Mouse (Mus musculus) intestine, embryonic 14.5 days (tissue): ENCODE measurements around the gene Sptlc3. TPM values are rescaled to one million over a fixed set of nuclear protein-coding genes. Genes with fewer than 3 reads are reported as not detected.

ENCODE experiments used
- ATAC-seq: fragments of 200-750 bp; cut with Nextera tagmentation; replicated peaks from 2 replicates; pipeline ENCODE4 v1.8.0; 2017; ENCODE audit warnings: low read depth, moderate number of reproducible peaks, moderate TSS enrichment, moderate library complexity; ENCODE audit not compliant: low FRiP score, low TSS enrichment
- DNase-seq: peaks from one replicate; pipeline ENCODE4 v3.0.0-alpha.2; 2018; ENCODE audit warnings: low spot score
- H3K27ac ChIP-seq: fragments of 300-500 bp; sonication (generic); 2 replicates; pipeline ENCODE4 v1.5.1; 2014; ENCODE audit warnings: low read depth, mild to moderate bottlenecking, control low read depth
- H3K27me3 ChIP-seq: fragments of 300-500 bp; sonication (generic); replicated peaks from 2 replicates; pipeline ENCODE4 v1.6.1; 2014; ENCODE audit warnings: low read length, control low read depth; ENCODE audit not compliant: control insufficient read depth, insufficient read depth
- H3K36me3 ChIP-seq: fragments of 300-500 bp; sonication (generic); 2 replicates; pipeline ENCODE4 v1.6.1; 2014; ENCODE audit warnings: low read length, control low read depth; ENCODE audit not compliant: control insufficient read depth, insufficient read depth
- H3K4me1 ChIP-seq: fragments of 300-500 bp; sonication (generic); replicated peaks from 2 replicates; pipeline ENCODE4 v1.6.1; 2014; ENCODE audit warnings: low read length, control low read depth, mixed read lengths; ENCODE audit not compliant: control insufficient read depth, insufficient read depth
- H3K4me2 ChIP-seq: fragments of 300-500 bp; sonication (generic); 2 replicates; pipeline ENCODE4 v1.6.1; 2014; ENCODE audit warnings: low read length
- H3K4me3 ChIP-seq: fragments of 300-500 bp; sonication (generic); 2 replicates; pipeline ENCODE4 v1.5.1; 2014; ENCODE audit warnings: low read depth, low read length, control low read depth, mixed read lengths
- H3K9ac ChIP-seq: fragments of 300-500 bp; sonication (generic); 2 replicates; pipeline ENCODE4 v1.6.1; 2014; ENCODE audit warnings: mild to moderate bottlenecking, low read length
- H3K9me3 ChIP-seq: fragments of 300-500 bp; sonication (generic); 2 replicates; pipeline ENCODE4 v1.6.1; 2016; ENCODE audit warnings: low read length, control low read depth; ENCODE audit not compliant: control insufficient read depth
- WGBS: fragments of 180-500 bp; shearing (Covaris S2); extraction: QIAGEN DNeasy Blood & Tissue Kit; methylation state at CpG from one replicate; pipeline ENCODE4 v1.1.7; 2014; 5-methylcytosine and 5-hydroxymethylcytosine counted together
- polyA plus RNA-seq: library from polyadenylated mRNA; unstranded; fragments of >200 nt; fragmentation: Nextera tagmentation; extraction: Ambion mirVana; gene quantifications from 2 replicates; pipeline ENCODE4 v1.2.1, GENCODE M21; 2014

Gene Sptlc3
- polyA plus RNA-seq, 1 experiment from 2014 or later, result not detected

DNA sequence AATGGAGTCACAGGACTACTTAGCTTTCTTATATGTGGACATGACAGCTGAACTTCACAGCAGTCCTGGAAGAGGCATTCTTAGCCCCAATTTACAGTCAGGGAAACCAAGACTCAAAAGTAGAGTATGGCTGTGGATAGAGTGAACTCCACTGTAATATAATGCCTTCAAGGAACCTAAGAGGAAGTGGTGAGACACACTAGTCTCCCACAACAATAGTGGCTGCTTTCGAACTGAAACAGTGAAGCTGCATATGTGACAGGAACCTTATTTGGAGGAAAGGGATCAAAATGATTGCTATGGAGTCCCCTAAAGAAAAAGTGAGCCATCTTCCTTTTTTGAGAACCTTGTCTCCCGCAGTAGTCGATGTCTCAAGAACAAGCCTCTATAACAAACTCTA is 178.1 kb downstream of the Sptlc3 start:
- H3K4me2 ChIP-seq, result no peak overlapping the region
- no peak overlapping the region for H3K9ac ChIP-seq
- H3K27ac ChIP-seq, result no peak overlapping the region
- ATAC-seq (no peak), DNase-seq (no peak)
- no peak overlapping the region for H3K4me3 ChIP-seq
- H3K9me3 ChIP-seq, result no peaks in the 10 kb centered on the region
- no peaks in the 10 kb centered on the region for H3K4me1 ChIP-seq
- peaks cover 20% of the 10 kb centered on the region for H3K27me3 ChIP-seq
- WGBS, result 80% methylated on average over 3 of the region's 3 CpGs
- H3K36me3 ChIP-seq, result no peaks in the 10 kb centered on the region

DNA sequence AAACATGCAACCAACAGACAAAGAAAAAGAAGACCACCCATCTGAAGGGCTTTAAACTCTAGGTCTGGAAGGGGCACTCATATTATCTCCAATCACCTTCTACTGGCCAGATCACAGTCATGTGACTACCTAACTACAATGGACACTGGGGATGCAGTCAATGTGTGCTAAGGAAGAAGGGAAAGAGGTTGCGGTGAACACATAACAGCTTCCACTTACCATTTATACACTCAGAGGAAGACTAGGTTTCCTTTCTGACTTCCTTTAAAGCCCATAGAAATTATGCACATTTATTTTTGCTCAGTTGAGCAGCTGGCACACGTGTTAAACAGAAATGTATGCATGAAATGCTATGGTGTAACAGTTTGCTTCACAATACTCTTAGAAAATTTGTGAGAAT is 178.7 kb downstream of the Sptlc3 start:
- ATAC-seq, result no peak
- no peaks in the 10 kb centered on the region for H3K4me1 ChIP-seq
- WGBS, result 62% methylated on average over 2 of the region's 2 CpGs
- no peak overlapping the region for H3K4me3 ChIP-seq
- H3K4me2 ChIP-seq, result no peak overlapping the region
- peaks cover 20% of the 10 kb centered on the region for H3K27me3 ChIP-seq
- H3K9ac ChIP-seq, result no peak overlapping the region
- no peaks in the 10 kb centered on the region for H3K36me3 ChIP-seq
- DNase-seq, result no peak
- H3K27ac ChIP-seq, result no peak overlapping the region
- H3K9me3 ChIP-seq, result no peaks in the 10 kb centered on the region

DNA sequence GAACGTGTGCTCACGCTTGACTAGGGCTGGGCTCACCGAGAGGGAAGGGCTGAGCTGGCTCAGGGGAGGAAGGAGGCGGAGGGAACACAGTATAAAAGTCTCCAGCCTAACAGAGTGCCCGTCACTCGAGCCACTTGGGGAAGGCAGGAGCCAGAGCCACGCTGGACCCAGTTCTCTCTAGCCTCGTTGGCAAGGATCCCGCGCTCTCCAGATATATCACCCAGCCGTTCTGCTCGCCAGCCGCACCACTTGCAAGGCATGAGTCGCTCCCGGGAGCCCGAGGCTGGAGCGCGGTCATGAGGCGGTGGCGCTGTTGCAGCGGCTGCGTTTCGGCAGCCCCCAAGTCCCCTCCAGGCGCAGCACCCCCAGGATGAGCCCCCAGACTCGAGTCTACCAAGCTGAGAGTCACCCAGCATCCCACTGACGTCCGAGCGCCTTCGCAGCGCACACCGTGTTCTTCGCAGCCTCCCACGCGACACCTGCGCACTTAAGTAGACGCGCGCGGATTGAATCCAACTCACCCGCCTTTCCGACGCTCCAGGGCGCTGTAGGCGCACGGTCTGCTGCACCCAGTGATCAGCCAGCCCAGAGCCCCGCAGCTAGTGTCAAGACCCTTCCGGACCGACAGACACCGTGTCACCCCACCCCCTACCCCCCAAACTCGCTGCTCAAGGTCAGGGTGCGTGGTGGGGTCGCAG is 183.5 kb downstream of the Sptlc3 start:
- under 1% methylated on average over 52 of the region's 52 CpGs for WGBS
- no peaks in the 10 kb centered on the region for H3K9me3 ChIP-seq
- H3K9ac ChIP-seq, result peak overlapping the region; percentile 68; the same call in 1 of the 2 replicates
- H3K4me2 ChIP-seq, result peak overlapping the region; percentile 100
- ATAC-seq, result peak; percentile 40
- peak overlapping the region; percentile 83 for H3K4me3 ChIP-seq
- DNase-seq, result peak; percentile 82
- H3K4me1 ChIP-seq, result no peaks in the 10 kb centered on the region
- H3K27ac ChIP-seq, result no peak overlapping the region
- H3K27me3 ChIP-seq, result peaks cover 24% of the 10 kb centered on the region
- no peaks in the 10 kb centered on the region for H3K36me3 ChIP-seq

DNA sequence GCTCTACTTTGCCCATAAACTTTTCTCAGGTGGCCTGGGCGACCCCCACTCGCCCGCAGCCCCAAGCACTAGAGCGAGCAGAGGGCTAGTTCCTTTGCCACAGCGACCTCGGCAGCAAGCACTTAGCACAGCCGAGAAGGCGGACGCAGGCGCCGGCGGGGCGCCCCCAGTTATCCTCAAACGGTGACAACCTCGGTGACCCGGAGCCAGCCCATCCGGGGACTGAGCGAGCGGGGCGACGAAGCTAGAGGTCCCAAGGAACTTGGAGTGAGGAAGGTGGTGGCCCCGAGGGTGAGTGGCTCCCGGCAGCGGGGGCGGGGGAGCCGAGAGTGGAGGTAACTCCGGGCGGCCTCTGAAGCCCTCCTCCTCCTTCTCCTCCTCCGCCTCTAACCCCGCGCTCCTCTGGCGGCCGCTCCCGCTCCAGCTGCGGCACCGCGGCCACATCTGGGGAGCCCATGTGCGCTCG is 184.1 kb downstream of the Sptlc3 start, which contains the start of gene Ism1:
TSS of gene Ism1 (plus strand) at position 370 of the 466 bp plus-strand sequence.
- Histone ChIP-seq H3K4me2 (peak within 1 kb of the TSS; percentile 100), H3K36me3 (no peaks in the 10 kb centered on the region), H3K27ac (peak within 1 kb of the TSS; percentile 43), H3K4me3 (peak within 1 kb of the TSS; percentile 83), H3K9me3 (no peaks in the 10 kb centered on the region), H3K27me3 (peaks cover 24% of the 10 kb centered on the region), H3K4me1 (no peaks in the 10 kb centered on the region), H3K9ac (peak within 1 kb of the TSS; percentile 68)
- WGBS, result 1% methylated on average over 24 of the region's 39 CpGs
- DNase-seq (peak; percentile 86), ATAC-seq (peak; percentile 80)

GRCm38 (mm10) chr2:139678275-139679140 is 184.8 kb downstream of the Sptlc3 start:
- Histone ChIP-seq H3K9ac (peak overlapping the region; percentile 68), H3K36me3 (no peaks in the 10 kb centered on the region), H3K4me3 (peak overlapping the region; percentile 83), H3K27ac (peak overlapping the region; percentile 43), H3K9me3 (no peaks in the 10 kb centered on the region), H3K4me2 (peak overlapping the region; percentile 100), H3K4me1 (no peaks in the 10 kb centered on the region), H3K27me3 (peaks cover 24% of the 10 kb centered on the region)
- WGBS, result under 1% methylated on average over 73 of the region's 84 CpGs
- DNase-seq, result peak; percentile 82
- peak; percentile 87 for ATAC-seq

GRCm38 (mm10) chr2:139682540-139682939 is 188.8 kb downstream of the Sptlc3 start:
- WGBS, result 69% methylated on average over 3 of the region's 3 CpGs
- Histone ChIP-seq H3K4me3 (no peak overlapping the region), H3K27me3 (0 out of 2 replicates have a peak, but pooled peaks cover 5% of the 10 kb centered on the region), H3K36me3 (no peaks in the 10 kb centered on the region), H3K9ac (no peak overlapping the region), H3K27ac (no peak overlapping the region), H3K4me2 (no peak overlapping the region), H3K9me3 (no peaks in the 10 kb centered on the region), H3K4me1 (no peaks in the 10 kb centered on the region)
- no peak for ATAC-seq
- DNase-seq, result no peak

Other genes starting within 250 kb of the Sptlc3 start
- gene Ism1, start 184.3 kb downstream of the Sptlc3 start, polyA plus RNA-seq, result 0.82 and 0.95 TPM in 2 replicates